Mouse (Mus musculus): ENCODE measurements around the gene Get4. TPM values are rescaled to one million over a fixed set of nuclear protein-coding genes. Genes with fewer than 3 reads are reported as not detected.
A peak's percentile ranks its signal among the peaks of the same experiment; 100 is the strongest.

Gene Get4
- total RNA-seq (2014; fragmentation: Nextera tagmentation) (37.3 and 45.3 TPM in 2 replicates), total RNA-seq (2017) (22.3 and 23.9 TPM in 2 replicates), polyA plus RNA-seq (2012) (68.0 and 71.2 TPM in 2 replicates)

DNA sequence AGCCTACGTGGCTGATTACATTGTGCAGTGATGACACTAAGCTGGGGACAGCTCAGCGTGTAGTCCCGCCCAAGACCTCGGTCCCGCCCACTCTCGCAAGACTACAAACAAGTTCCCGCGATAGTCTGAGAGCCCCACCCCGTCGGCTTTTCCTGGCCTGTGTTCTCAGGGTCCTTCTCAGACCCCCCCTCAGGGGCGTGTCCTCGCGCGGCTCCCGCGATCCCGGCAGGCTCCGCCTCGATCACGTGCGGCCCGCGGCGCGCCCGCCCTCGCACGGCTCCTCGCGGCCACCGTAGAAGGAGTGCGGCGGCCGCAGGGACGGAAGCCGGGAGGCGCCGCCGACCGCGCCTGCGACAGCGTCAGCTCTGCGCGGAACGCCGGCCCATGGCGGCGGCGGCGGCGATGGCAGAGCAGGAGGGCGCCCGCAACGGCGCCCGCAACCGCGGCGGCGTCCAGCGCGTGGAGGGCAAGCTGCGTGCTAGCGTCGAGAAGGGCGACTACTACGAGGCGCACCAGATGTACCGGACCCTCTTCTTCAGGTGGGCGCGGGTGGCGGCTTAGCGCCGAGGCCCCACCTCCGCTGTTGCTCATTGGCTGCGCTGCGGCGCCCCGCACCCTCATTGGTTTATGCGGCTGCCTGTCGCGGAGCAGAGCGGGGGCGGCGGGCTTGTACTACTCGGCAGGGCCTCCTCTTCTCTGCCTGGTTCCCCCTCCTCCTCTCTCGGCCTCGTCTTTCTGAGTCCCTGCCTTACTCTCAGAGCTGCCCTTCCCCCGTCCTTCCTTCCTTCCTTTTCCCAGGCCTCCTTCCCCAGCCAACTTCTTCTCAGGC, at the start of gene Get4:
Gene Get4, plus strand, starts transcription at position 244 of the 829 bp plus-strand sequence.
- H3K4me3 ChIP-seq (ENCODE audit: low read depth, low read length), result peak within 1 kb of the TSS; percentile 86
- DNase-seq (ENCODE audit: low spot score) (peak; percentile 97), ATAC-seq (ENCODE audit: extremely low read depth, insufficient number of reproducible peaks, low FRiP score, poor library complexity, severe bottlenecking) (peak; percentile 77)

DNA sequence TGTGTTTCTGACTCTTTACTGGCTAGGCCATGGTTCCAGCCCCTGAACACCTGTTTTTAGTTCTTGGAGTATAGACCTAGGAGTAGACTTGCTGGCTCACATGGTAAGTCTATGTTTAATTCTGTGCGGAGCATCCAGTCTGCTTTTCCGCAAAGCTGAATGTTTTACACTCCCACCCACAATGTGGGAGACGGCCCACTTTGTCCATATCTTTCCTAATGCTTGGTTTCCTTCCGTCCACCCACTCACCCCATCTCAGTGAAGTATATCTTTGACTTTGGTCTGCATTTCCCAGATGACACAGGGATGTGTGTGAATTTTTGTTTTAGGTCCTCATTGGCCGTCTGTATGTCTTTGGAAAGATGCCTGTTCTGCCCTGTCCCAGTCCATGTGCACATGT, 48.8 kb upstream of the Get4 start:
- TF ChIP-seq GATA1 (IDR thresholded peaks at IDR 0.05; ENCODE audit: borderline replicate concordance, low read length) (no peak), POLR2AphosphoS5 (IDR thresholded peaks at IDR 0.05; ENCODE audit: insufficient replicate concordance, low read depth, low read length) (no peak), GATA2 (IDR thresholded peaks at IDR 0.05; ENCODE audit: borderline replicate concordance, low read depth, low read length) (no peak), TAL1 (conservative IDR thresholded peaks at IDR 0.05; ENCODE audit: low read depth, low read length) (no peak), CTCF (IDR thresholded peaks at IDR 0.05; ENCODE audit: low read depth, low read length) (no peak)
- Histone ChIP-seq H3K27me3 (ENCODE audit: insufficient read depth, low read length) (no peaks in the 10 kb centered on the region), H3K4me3 (ENCODE audit: low read depth, low read length) (no peak overlapping the region), H3K36me3 (replicated peaks) (peaks cover 52% of the 10 kb centered on the region), H3K4me1 (ENCODE audit: insufficient read depth, low read depth, low read length) (peaks cover 87% of the 10 kb centered on the region), H3K9me3 (replicated peaks) (no peaks in the 10 kb centered on the region)
- no peak for ATAC-seq (ENCODE audit: extremely low read depth, insufficient number of reproducible peaks, low FRiP score, poor library complexity, severe bottlenecking)
- DNase-seq (ENCODE audit: low spot score), result no peak

More for the DNA sequence above, at the start of gene Get4:
- H3K9me3 ChIP-seq (replicated peaks), result no peaks in the 10 kb centered on the region
- peaks cover 68% of the 10 kb centered on the region for H3K4me1 ChIP-seq (ENCODE audit: insufficient read depth, low read depth, low read length)
- no peaks in the 10 kb centered on the region for H3K27me3 ChIP-seq (ENCODE audit: insufficient read depth, low read length)
- peaks cover 79% of the 10 kb centered on the region for H3K36me3 ChIP-seq (replicated peaks)
- TF ChIP-seq GATA1 (IDR thresholded peaks at IDR 0.05; ENCODE audit: borderline replicate concordance, low read length), result no peak
- TF ChIP-seq POLR2AphosphoS5 (IDR thresholded peaks at IDR 0.05; ENCODE audit: insufficient replicate concordance, low read depth, low read length), result no peak
- TF ChIP-seq CTCF (IDR thresholded peaks at IDR 0.05; ENCODE audit: low read depth, low read length), result no peak
- no peak for TF ChIP-seq TAL1 (conservative IDR thresholded peaks at IDR 0.05; ENCODE audit: low read depth, low read length)
- TF ChIP-seq GATA2 (IDR thresholded peaks at IDR 0.05; ENCODE audit: borderline replicate concordance, low read depth, low read length), result no peak

DNA sequence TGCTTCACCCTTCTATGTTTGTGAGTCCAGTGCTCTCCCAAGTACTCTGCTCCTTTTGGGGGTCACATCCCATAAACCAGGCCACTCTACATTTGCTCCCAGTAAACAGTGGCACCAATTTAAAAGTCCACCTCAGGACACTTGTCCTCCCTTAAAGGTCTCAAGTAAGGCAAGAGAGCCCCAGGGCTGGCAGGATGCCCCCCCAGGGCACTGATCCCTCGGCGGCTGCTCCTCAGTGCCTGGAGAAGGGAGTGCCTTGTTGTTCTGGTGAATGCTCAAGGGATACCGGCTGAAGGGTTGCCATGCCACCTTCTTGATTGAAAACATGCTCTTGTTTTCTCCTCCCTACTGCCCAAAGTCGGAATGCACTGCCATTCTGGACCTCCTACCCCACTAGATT, 46.0 kb upstream of the Get4 start:
- Histone ChIP-seq H3K36me3 (replicated peaks) (peaks cover 80% of the 10 kb centered on the region), H3K27me3 (ENCODE audit: insufficient read depth, low read length) (no peaks in the 10 kb centered on the region), H3K4me3 (ENCODE audit: low read depth, low read length) (no peak overlapping the region), H3K4me1 (ENCODE audit: insufficient read depth, low read depth, low read length) (peaks cover 81% of the 10 kb centered on the region), H3K9me3 (replicated peaks) (no peaks in the 10 kb centered on the region)
- ATAC-seq (ENCODE audit: extremely low read depth, insufficient number of reproducible peaks, low FRiP score, poor library complexity, severe bottlenecking), result no peak
- no peak for TF ChIP-seq GATA1 (IDR thresholded peaks at IDR 0.05; ENCODE audit: borderline replicate concordance, low read length)
- TF ChIP-seq CTCF (IDR thresholded peaks at IDR 0.05; ENCODE audit: low read depth, low read length), result no peak
- TF ChIP-seq TAL1 (conservative IDR thresholded peaks at IDR 0.05; ENCODE audit: low read depth, low read length), result no peak
- no peak for TF ChIP-seq POLR2AphosphoS5 (IDR thresholded peaks at IDR 0.05; ENCODE audit: insufficient replicate concordance, low read depth, low read length)
- TF ChIP-seq GATA2 (IDR thresholded peaks at IDR 0.05; ENCODE audit: borderline replicate concordance, low read depth, low read length), result no peak
- no peak for DNase-seq (ENCODE audit: low spot score)

DNA sequence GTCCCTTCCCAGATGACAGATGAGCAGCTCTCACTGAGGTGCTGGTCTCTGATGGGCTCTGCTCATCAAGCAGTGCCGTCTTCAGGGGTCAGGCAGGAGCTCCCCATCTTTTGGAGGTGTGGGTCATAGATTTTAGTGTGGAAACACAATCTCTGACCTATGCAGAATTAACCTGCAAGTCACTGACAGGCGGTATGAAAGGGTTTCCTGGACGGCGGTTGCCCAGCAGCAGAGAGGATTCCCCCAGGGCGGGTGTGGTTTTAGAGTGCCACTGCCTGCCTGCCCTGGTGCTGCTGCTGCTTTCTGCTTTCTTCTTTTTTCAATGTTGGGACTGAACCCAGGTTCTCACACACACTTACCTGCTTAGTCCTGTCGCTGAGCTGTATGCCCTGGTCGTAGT, 45.6 kb upstream of the Get4 start:
- TF ChIP-seq TAL1 (conservative IDR thresholded peaks at IDR 0.05; ENCODE audit: low read depth, low read length) (no peak), POLR2AphosphoS5 (IDR thresholded peaks at IDR 0.05; ENCODE audit: insufficient replicate concordance, low read depth, low read length) (no peak), CTCF (IDR thresholded peaks at IDR 0.05; ENCODE audit: low read depth, low read length) (no peak), GATA2 (IDR thresholded peaks at IDR 0.05; ENCODE audit: borderline replicate concordance, low read depth, low read length) (no peak), GATA1 (IDR thresholded peaks at IDR 0.05; ENCODE audit: borderline replicate concordance, low read length) (no peak)
- peaks cover 83% of the 10 kb centered on the region for H3K36me3 ChIP-seq (replicated peaks)
- ATAC-seq (ENCODE audit: extremely low read depth, insufficient number of reproducible peaks, low FRiP score, poor library complexity, severe bottlenecking) (no peak), DNase-seq (ENCODE audit: low spot score) (no peak)
- H3K4me3 ChIP-seq (ENCODE audit: low read depth, low read length), result no peak overlapping the region
- peaks cover 78% of the 10 kb centered on the region for H3K4me1 ChIP-seq (ENCODE audit: insufficient read depth, low read depth, low read length)
- H3K27me3 ChIP-seq (ENCODE audit: insufficient read depth, low read length), result no peaks in the 10 kb centered on the region
- no peaks in the 10 kb centered on the region for H3K9me3 ChIP-seq (replicated peaks)

DNA sequence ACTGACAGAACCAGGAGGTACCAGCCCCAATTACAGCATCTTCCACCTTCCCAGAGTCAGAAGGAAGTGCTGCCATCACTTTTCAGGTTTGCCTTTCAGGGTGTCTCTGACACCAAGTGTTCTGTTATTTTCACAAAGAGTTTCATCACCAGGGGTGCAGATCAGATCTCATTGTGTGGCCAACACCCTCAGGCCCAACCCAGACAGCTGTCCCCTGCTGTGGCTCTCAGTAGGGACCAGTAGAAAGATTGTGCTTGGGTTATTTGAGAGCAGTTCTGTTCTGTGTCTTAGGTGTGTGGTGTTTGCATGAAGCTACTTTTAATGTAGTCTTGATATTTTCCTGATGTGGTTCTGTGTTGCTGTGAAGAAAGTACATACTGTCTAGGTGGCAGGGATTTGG, 43.9 kb upstream of the Get4 start:
- Histone ChIP-seq H3K36me3 (replicated peaks) (peaks cover 93% of the 10 kb centered on the region), H3K4me3 (ENCODE audit: low read depth, low read length) (no peak overlapping the region), H3K27me3 (ENCODE audit: insufficient read depth, low read length) (no peaks in the 10 kb centered on the region), H3K9me3 (replicated peaks) (no peaks in the 10 kb centered on the region), H3K4me1 (ENCODE audit: insufficient read depth, low read depth, low read length) (peaks cover 62% of the 10 kb centered on the region)
- TF ChIP-seq GATA1 (IDR thresholded peaks at IDR 0.05; ENCODE audit: borderline replicate concordance, low read length) (no peak), CTCF (IDR thresholded peaks at IDR 0.05; ENCODE audit: low read depth, low read length) (no peak), TAL1 (conservative IDR thresholded peaks at IDR 0.05; ENCODE audit: low read depth, low read length) (no peak), GATA2 (IDR thresholded peaks at IDR 0.05; ENCODE audit: borderline replicate concordance, low read depth, low read length) (no peak), POLR2AphosphoS5 (IDR thresholded peaks at IDR 0.05; ENCODE audit: insufficient replicate concordance, low read depth, low read length) (no peak)
- no peak for DNase-seq (ENCODE audit: low spot score)
- ATAC-seq (ENCODE audit: extremely low read depth, insufficient number of reproducible peaks, low FRiP score, poor library complexity, severe bottlenecking), result no peak

DNA sequence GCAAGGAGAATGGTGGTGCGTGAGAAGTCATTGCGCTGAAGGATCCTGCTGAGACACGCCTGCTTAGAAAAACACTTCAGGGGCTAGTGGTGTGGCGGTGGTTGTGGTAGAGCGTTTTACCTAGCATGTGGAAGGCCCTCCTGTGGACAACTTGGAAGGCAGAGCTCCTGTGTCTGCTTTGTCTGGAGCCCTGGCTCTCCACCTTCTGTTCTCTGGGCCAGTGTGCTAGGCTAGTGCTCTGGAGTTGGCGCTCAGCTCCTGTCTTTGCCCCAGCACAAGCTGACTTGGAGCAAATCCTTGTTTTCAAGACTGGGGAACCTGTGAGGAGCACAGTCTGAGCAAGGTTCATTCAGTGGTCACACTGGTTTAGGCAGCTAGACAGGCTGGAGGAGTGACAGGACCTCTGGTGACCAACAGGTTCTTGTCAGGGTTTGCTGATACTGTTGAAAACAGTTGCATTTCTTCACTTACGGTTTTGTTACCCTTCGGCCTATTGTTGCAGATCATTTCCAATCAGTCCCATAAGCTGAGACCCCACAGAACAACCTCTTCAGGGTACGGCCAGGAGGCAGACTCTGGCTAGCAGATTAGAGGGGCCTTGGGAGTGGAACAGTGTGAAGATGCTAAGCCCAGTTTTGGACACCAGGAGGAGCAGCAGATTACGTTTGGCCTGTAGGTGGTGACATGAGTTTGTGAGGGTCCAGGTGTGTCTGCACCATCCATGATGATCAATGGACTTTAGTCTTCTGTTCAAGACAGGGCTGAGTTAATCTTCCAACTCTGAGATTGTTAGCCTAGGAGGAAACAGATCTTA, 43.0 kb upstream of the Get4 start:
- Histone ChIP-seq H3K4me3 (ENCODE audit: low read depth, low read length) (no peak overlapping the region), H3K9me3 (replicated peaks) (no peaks in the 10 kb centered on the region), H3K27me3 (ENCODE audit: insufficient read depth, low read length) (no peaks in the 10 kb centered on the region), H3K4me1 (ENCODE audit: insufficient read depth, low read depth, low read length) (peaks cover 61% of the 10 kb centered on the region), H3K36me3 (replicated peaks) (peaks cover 93% of the 10 kb centered on the region)
- DNase-seq (ENCODE audit: low spot score), result no peak
- TF ChIP-seq GATA2 (IDR thresholded peaks at IDR 0.05; ENCODE audit: borderline replicate concordance, low read depth, low read length) (no peak), GATA1 (IDR thresholded peaks at IDR 0.05; ENCODE audit: borderline replicate concordance, low read length) (no peak), TAL1 (conservative IDR thresholded peaks at IDR 0.05; ENCODE audit: low read depth, low read length) (no peak), CTCF (IDR thresholded peaks at IDR 0.05; ENCODE audit: low read depth, low read length) (no peak), POLR2AphosphoS5 (IDR thresholded peaks at IDR 0.05; ENCODE audit: insufficient replicate concordance, low read depth, low read length) (no peak)
- no peak for ATAC-seq (ENCODE audit: extremely low read depth, insufficient number of reproducible peaks, low FRiP score, poor library complexity, severe bottlenecking)
